Mouse (Mus musculus): ENCODE measurements around the gene Med17.
"Not testable (repeated sequence)": the region's sequence is repeated elsewhere in the genome, so short reads cannot be mapped to it uniquely, and the experiment has no call there.

Med17 gene

GRCm38 (mm10) chr9:15279649-15280490 is at the start of gene Med17:
Gene Med17 (minus strand): TSS chr9:15279931.
- in situ Hi-C loops (cut with MboI), result loop anchor here (10.0 kb wide), 1 partner anchor 495 kb away; the partner anchor contains the start of genes Ankrd49 and Mre11a

GRCm38 (mm10) chr9:15318170-15318742 is 38.5 kb upstream of the Med17 start:
- in situ Hi-C loops (cut with MboI), result no loop called here

GRCm38 (mm10) chr9:15317223-15318169 is 37.8 kb upstream of the Med17 start:
- in situ Hi-C loops (cut with MboI), result no loop called here

GRCm38 (mm10) chr9:15316296-15316695 is 36.6 kb upstream of the Med17 start:
- in situ Hi-C loops (cut with MboI), result not testable (repeated sequence)

- in situ Hi-C loops (cut with MboI), result no loop called here
Measured at GRCm38 (mm10) chr9:15314619-15315018, 34.9 kb upstream of the Med17 start.

GRCm38 (mm10) chr9:15313633-15314032 is 33.9 kb upstream of the Med17 start:
- in situ Hi-C loops (cut with MboI), result no loop called here

GRCm38 (mm10) chr9:15312054-15312735 is 32.5 kb upstream of the Med17 start:
- in situ Hi-C loops (cut with MboI), result no loop called here

- in situ Hi-C loops (cut with MboI), result no loop called here
Measured at GRCm38 (mm10) chr9:15310179-15310578, 30.4 kb upstream of the Med17 start.

- in situ Hi-C loops (cut with MboI), result no loop called here
Measured at GRCm38 (mm10) chr9:15309425-15309824, 29.7 kb upstream of the Med17 start.

GRCm38 (mm10) chr9:15308254-15308653 is 28.5 kb upstream of the Med17 start:
- in situ Hi-C loops (cut with MboI), result no loop called here

GRCm38 (mm10) chr9:15307257-15307656 is 27.5 kb upstream of the Med17 start:
- in situ Hi-C loops (cut with MboI), result no loop called here

- in situ Hi-C loops (cut with MboI), result no loop called here
Measured at GRCm38 (mm10) chr9:15306398-15307119, 26.8 kb upstream of the Med17 start, which contains the start of gene 4931406C07Rik. Gene 4931406C07Rik (minus strand): TSS chr9:15306448.

- in situ Hi-C loops (cut with MboI), result no loop called here
Measured at GRCm38 (mm10) chr9:15305503-15306397, 26.0 kb upstream of the Med17 start, which contains the start of gene Taf1d. Gene Taf1d (plus strand): TSS chr9:15306214.

- in situ Hi-C loops (cut with MboI), result no loop called here
Measured at GRCm38 (mm10) chr9:15302881-15303280, 23.1 kb upstream of the Med17 start.

- in situ Hi-C loops (cut with MboI), result not testable (repeated sequence)
Measured at GRCm38 (mm10) chr9:15302006-15302405, 22.3 kb upstream of the Med17 start.

GRCm38 (mm10) chr9:15301399-15301798 is 21.7 kb upstream of the Med17 start:
- in situ Hi-C loops (cut with MboI), result no loop called here

- in situ Hi-C loops (cut with MboI), result no loop called here
Measured at GRCm38 (mm10) chr9:15300056-15300455, 20.3 kb upstream of the Med17 start.

GRCm38 (mm10) chr9:15298451-15298850 is 18.7 kb upstream of the Med17 start:
- in situ Hi-C loops (cut with MboI), result no loop called here

GRCm38 (mm10) chr9:15297112-15297511 is 17.4 kb upstream of the Med17 start:
- in situ Hi-C loops (cut with MboI), result no loop called here

GRCm38 (mm10) chr9:15289251-15289650 is 9.5 kb upstream of the Med17 start:
- in situ Hi-C loops (cut with MboI), result loop anchor here (10.0 kb wide), 1 partner anchor 504 kb away; the partner anchor contains the start of genes Ankrd49 and Mre11a

Measured in mature B cell (primary cell).